Mouse (Mus musculus) spleen, adult 2 months (tissue): Measurements from ENCODE around the gene Olfr424. TPM values are rescaled to one million over a fixed set of nuclear protein-coding genes. Genes with fewer than 3 reads are reported as not detected.

Experiments used
- DNase-seq, 2 experiments: peaks; one replicate each; pipeline versions ENCODE4 v3.0.0 to v3.0.0-alpha.2; 2012 to 2021; ENCODE audit warnings: low spot score in 2 of 2, low read depth in 1 of 2
- H3K27ac ChIP-seq: fragments of 200-500 bp; 2 replicates; pipeline ENCODE4 v1.5.1; 2012; ENCODE audit warnings: low read length, inconsistent platforms; ENCODE audit not compliant: insufficient read depth
- H3K27me3 ChIP-seq: fragments of 200-500 bp; 2 replicates; pipeline ENCODE4 v1.6.1; 2012; ENCODE audit warnings: mild to moderate bottlenecking, moderate library complexity, low read length, inconsistent platforms; ENCODE audit not compliant: control insufficient read depth, insufficient read depth
- H3K36me3 ChIP-seq: fragments of 200-500 bp; 2 replicates; pipeline ENCODE4 v1.6.1; 2012; ENCODE audit warnings: mild to moderate bottlenecking, low read length, inconsistent platforms; ENCODE audit not compliant: control insufficient read depth, insufficient read depth
- H3K4me1 ChIP-seq: fragments of 200-500 bp; 2 replicates; pipeline ENCODE4 v1.6.1; 2011; ENCODE audit warnings: inconsistent platforms; ENCODE audit not compliant: control insufficient read depth, insufficient read depth, insufficient read length
- H3K4me3 ChIP-seq: fragments of 200-500 bp; 2 replicates; pipeline ENCODE4 v1.5.1; 2011; ENCODE audit warnings: mild to moderate bottlenecking, inconsistent platforms; ENCODE audit not compliant: insufficient read depth, insufficient read length; ENCODE audit errors: extremely low read depth
- CTCF ChIP-seq: fragments of 200-500 bp; IDR thresholded peaks from 2 replicates; pipeline ENCODE4 v1.5.1; 2011; ENCODE audit warnings: mild to moderate bottlenecking, inconsistent platforms; ENCODE audit not compliant: insufficient read depth, insufficient read length, insufficient replicate concordance; ENCODE audit errors: extremely low read depth
- POLR2A ChIP-seq: fragments of 200-500 bp; IDR thresholded peaks from 2 replicates; pipeline ENCODE4 v1.6.1; 2011; ENCODE audit warnings: low read depth, low read length, inconsistent platforms
- WGBS: fragments of 180-500 bp; shearing (Covaris S2); methylation state at CpG from one replicate; pipeline ENCODE4 v1.1.7; 2018; 5-methylcytosine and 5-hydroxymethylcytosine counted together
- polyA plus RNA-seq: library from polyadenylated mRNA; depleted of rRNA; stranded (reverse); fragments of >200 nt; gene quantifications from 2 replicates; pipeline ENCODE4 v1.2.3, GENCODE M21; 2012

The Olfr424 gene
- polyA plus RNA-seq, 1 experiment = not detected

DNA sequence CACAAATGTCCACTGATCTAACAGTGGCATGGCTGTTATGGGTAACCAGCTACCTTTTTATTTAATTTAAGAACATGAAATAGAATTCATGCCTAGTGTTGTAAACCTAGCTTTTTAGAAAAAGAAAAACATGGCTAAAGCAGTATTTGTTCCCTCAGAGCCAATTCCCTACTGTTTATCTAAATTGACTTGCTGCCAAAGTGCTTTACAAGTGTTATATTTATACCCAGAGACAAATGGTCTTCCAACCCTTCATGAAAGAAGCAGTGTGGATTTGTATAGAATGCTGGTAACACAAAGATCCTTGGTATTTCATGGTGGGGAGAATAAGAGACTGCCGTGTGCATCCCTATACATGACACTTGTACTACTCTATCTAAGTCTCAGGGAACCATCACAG lies 15.4 kb downstream of the Olfr424 start:
- Histone ChIP-seq H3K4me3 (no peak overlapping the region), H3K27ac (no peak overlapping the region), H3K36me3 (no peaks in the 10 kb centered on the region), H3K27me3 (no peaks in the 10 kb centered on the region), H3K4me1 (no peaks in the 10 kb centered on the region)
- WGBS = 91% methylated on average over 1 of the region's 1 CpGs
- TF ChIP-seq CTCF (no peak), POLR2A (no peak)
- DNase-seq = no peak

DNA sequence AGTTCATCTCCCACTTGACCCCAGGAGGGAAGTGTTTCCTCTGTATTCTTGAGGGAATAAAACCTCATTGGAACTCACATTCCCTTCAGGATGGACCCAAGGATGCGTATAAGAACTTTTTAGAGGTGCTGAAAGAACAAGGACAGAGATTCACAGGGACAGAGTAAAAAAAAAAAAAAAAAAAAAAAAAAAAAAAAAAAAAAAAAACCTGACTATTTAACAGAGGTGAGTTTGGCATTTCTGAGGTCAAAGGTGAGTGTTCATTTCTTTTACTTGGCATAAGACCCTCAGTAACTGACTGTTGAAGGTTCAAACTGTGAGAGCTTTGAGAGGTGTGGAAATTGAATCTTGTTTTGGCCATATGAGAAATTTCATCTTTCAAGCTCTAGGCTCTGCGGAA lies 18.0 kb downstream of the Olfr424 start:
- TF ChIP-seq CTCF (no peak), POLR2A (no peak)
- Histone ChIP-seq H3K4me1 (no peaks in the 10 kb centered on the region), H3K36me3 (no peaks in the 10 kb centered on the region), H3K27me3 (no peaks in the 10 kb centered on the region), H3K4me3 (no peak overlapping the region), H3K27ac (no peak overlapping the region)
- WGBS = 91% methylated on average over 2 of the region's 2 CpGs
- DNase-seq = no peak

DNA sequence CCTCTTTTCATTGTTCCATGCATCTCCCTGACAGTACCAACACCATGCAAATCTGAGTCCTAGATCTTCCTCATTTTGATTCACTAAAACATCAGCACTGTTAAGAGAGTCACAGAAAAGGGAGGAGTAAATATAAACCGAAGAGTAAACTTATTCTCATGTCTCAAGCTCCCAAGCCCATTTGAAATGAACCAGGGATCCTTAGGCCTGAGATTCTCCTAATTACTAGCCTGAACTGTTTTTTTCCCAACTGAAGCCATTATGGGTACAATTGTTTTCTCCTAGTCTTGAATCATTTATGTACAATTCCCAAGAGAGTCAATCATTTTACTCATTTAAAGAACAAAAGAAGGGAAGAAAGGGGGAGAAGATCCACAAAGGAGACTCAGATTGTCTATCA lies 24.0 kb downstream of the Olfr424 start, which contains the start of gene Olfr420:
Gene Olfr420, plus strand, starts transcription at position 301 of the 400 bp plus-strand sequence.
- WGBS = 91% methylated on average over 1 of the region's 1 CpGs
- H3K36me3 ChIP-seq = no peaks in the 10 kb centered on the region

DNA sequence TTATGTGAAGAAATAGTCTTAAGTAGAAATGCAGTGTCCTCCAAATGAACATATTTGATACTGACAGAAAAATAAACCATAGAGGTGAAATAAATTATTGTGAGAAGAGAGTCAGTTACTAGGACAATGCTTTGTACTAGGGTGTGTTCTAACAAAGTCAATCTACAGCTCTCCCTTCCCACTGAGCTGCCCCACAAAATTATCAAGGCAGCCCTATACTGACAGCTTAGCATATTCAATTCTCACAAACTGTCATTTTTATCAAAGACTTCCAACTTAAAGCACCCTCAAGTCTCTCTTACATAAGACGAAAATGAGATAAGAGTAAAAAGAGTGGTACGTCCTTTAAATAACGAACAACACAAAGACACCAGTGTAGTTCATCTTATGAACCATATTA lies 26.3 kb downstream of the Olfr424 start:
- Histone ChIP-seq H3K27me3 (no peaks in the 10 kb centered on the region), H3K4me1 (no peaks in the 10 kb centered on the region), H3K27ac (no peak overlapping the region), H3K4me3 (no peak overlapping the region), H3K36me3 (no peaks in the 10 kb centered on the region)
- no peak for DNase-seq
- TF ChIP-seq POLR2A (no peak), CTCF (no peak)
- 81% methylated on average over 3 of the region's 3 CpGs for WGBS

More for the DNA sequence above, 24.0 kb downstream of the Olfr424 start, which contains the start of gene Olfr420:
- Histone ChIP-seq H3K27me3 (no peaks in the 10 kb centered on the region), H3K4me1 (no peaks in the 10 kb centered on the region), H3K4me3 (no peak within 1 kb of the TSS), H3K27ac (no peak within 1 kb of the TSS)
- DNase-seq = no peak
- TF ChIP-seq POLR2A = no peak
- TF ChIP-seq CTCF = no peak

DNA sequence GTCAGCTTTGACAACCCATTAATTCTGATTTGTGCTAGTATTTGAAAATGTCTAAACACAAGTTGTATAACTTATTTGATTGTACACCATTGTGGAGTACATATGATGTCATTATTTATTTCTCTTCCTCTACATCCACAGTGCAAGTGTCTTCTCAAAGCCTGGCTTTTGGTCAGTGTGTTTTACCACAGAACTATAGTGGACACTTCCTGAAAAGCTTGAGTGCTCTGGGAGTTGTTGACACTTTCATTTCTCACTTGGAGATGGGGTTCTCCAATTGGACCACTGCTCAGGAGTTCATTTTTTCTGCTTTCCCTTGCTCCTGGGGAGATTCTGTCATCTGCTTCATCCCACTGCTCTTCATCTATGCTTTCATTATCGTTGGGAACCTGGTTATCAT lies 27.2 kb downstream of the Olfr424 start:
- no peak for DNase-seq
- Histone ChIP-seq H3K4me3 (no peak overlapping the region), H3K4me1 (no peaks in the 10 kb centered on the region), H3K27me3 (no peaks in the 10 kb centered on the region), H3K27ac (no peak overlapping the region), H3K36me3 (no peaks in the 10 kb centered on the region)
- WGBS = 80% methylated on average over 1 of the region's 1 CpGs
- no peak for TF ChIP-seq CTCF

DNA sequence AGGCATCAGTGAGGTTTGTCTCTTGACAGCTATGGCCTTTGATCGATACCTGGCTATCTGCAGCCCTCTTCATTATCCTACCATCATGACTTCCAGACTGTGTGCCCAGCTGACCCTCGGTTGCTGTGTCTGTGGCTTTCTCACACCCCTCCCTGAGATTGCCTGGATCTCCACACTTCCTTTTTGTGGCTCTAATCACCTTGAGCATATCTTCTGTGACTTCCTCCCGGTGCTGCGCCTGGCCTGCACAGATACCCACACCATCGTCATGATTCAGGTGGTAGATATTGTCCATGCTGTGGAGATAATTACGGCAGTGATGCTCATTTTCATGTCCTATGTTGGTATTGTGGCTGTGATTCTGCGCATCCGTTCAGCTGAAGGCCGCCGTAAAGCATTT lies 27.8 kb downstream of the Olfr424 start:
- H3K27me3 ChIP-seq = no peaks in the 10 kb centered on the region
- no peaks in the 10 kb centered on the region for H3K4me1 ChIP-seq
- no peak for TF ChIP-seq POLR2A
- H3K27ac ChIP-seq = no peak overlapping the region
- no peak overlapping the region for H3K4me3 ChIP-seq
- H3K36me3 ChIP-seq = no peaks in the 10 kb centered on the region
- 35% methylated on average over 10 of the region's 10 CpGs for WGBS
- no peak for DNase-seq

DNA sequence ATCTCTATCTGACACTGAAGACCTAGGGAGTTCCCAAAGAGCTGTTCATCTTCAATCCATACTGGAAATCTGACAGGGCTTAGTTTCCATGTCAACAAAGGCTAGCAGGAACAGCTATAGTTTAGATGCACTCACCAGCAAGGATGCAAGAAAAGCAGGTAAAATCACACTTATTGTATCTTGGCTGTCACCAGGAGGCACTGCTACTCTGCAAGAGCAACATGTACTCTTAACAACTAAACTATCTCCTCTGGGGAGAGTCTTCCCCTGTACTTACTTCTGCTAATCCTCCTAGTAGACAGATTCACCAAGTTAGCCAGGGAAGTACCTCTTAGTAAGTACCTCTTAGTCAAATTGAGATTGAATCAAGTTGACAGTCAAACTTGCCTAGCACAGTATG lies 37.7 kb downstream of the Olfr424 start:
- no peak for TF ChIP-seq POLR2A
- no peak for TF ChIP-seq CTCF
- Histone ChIP-seq H3K36me3 (no peaks in the 10 kb centered on the region), H3K27me3 (no peaks in the 10 kb centered on the region), H3K27ac (no peak overlapping the region), H3K4me3 (no peak overlapping the region), H3K4me1 (no peaks in the 10 kb centered on the region)
- DNase-seq = no peak

DNA sequence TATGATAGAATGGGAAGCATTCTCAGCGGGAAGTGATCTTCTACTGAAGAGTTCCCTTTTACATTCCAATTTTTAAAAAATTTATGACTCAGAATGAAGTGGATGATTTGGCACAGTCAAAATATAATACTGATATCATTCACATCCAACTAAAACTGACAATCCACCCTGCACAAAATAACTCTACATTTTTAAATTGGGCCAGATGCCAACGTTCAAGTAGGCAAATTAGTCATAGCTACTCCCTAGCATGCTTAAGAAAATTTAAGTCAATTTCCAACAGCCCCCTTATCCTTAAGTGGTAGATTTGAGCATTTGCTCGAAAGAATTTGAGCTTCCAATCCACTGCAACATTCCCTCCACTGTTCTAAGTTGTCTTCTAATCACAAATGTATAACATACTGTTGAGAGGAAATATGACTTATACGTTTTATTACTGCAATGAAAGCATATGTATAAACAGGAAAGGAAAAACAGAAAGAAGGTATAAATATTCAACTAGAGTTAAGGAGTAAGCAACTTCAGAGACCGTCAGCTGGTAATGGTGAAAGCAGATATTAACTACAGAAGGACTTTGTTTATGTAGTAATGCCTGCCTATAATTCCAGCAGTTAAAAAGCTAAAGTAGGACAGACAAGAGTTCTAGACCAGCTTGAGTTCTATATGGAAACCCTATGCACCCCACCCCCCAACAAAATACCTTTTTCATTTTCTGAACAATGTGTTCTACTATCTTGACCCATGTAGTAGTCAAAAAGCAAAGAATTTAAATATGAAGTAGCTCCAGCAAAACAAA lies 39.6 kb downstream of the Olfr424 start:
- H3K4me3 ChIP-seq = no peak overlapping the region
- WGBS = 75% methylated on average over 5 of the region's 5 CpGs

More for the DNA sequence above, 39.6 kb downstream of the Olfr424 start:
- no peak for DNase-seq
- no peak overlapping the region for H3K27ac ChIP-seq
- no peaks in the 10 kb centered on the region for H3K27me3 ChIP-seq
- TF ChIP-seq CTCF = no peak
- TF ChIP-seq POLR2A = no peak
- no peaks in the 10 kb centered on the region for H3K36me3 ChIP-seq
- no peaks in the 10 kb centered on the region for H3K4me1 ChIP-seq
